Mouse (Mus musculus) liver, embryonic 14.5 days (tissue): ENCODE measurements around the gene Cd82. TPM values are rescaled to one million over a fixed set of nuclear protein-coding genes. Genes with fewer than 3 reads are reported as not detected.

Experiments
- ATAC-seq: fragments of 200-750 bp; cut with Nextera tagmentation; 2 replicates; pipeline ENCODE4 v1.8.0; 2017; ENCODE audit warnings: moderate number of reproducible peaks, mild to moderate bottlenecking, moderate library complexity; ENCODE audit not compliant: insufficient read depth
- DNase-seq, 3 experiments: peaks; one replicate each; pipeline ENCODE4 v3.0.0-alpha.2; 2012 to 2013; ENCODE audit warnings: low read depth in 3 of 3, low spot score in 3 of 3
- H3K27ac ChIP-seq: fragments of 300-500 bp; sonication (generic); 2 replicates; pipeline ENCODE4 v1.5.1; 2014; ENCODE audit warnings: moderate library complexity, mild to moderate bottlenecking, control low read depth, inconsistent platforms
- H3K27me3 ChIP-seq: fragments of 300-500 bp; sonication (generic); 2 replicates; pipeline ENCODE4 v1.6.1; 2014; ENCODE audit warnings: mild to moderate bottlenecking, low read length, moderate library complexity; ENCODE audit not compliant: control insufficient read depth, insufficient read depth
- H3K36me3 ChIP-seq: fragments of 300-500 bp; sonication (generic); replicated peaks from 2 replicates; pipeline ENCODE4 v1.6.1; 2014; ENCODE audit warnings: low read depth; ENCODE audit not compliant: control insufficient read depth, insufficient read depth
- H3K4me1 ChIP-seq, 2 experiments: fragments of 200-500 bp in 1 of 2; fragments of 300-500 bp in 1 of 2; sonication (generic) in 1 of 2; replicated peaks; 2 replicates each; pipeline ENCODE4 v1.6.1; 2012 to 2014; ENCODE audit warnings: antibody characterized with exemption in 1 of 2, inconsistent platforms in 1 of 2, low read length in 1 of 2; ENCODE audit not compliant: control insufficient read depth in 2 of 2, insufficient read depth in 2 of 2
- H3K4me2 ChIP-seq: fragments of 300-500 bp; sonication (generic); 2 replicates; pipeline ENCODE4 v1.6.1; 2014; ENCODE audit warnings: low read depth, mild to moderate bottlenecking, control low read depth, moderate library complexity
- H3K4me3 ChIP-seq, 2 experiments: fragments of 200-500 bp in 1 of 2; fragments of 300-500 bp in 1 of 2; sonication (generic) in 1 of 2; 2 replicates each; pipeline ENCODE4 v1.5.1; 2012 to 2014; ENCODE audit warnings: low read depth in 2 of 2, low read length in 2 of 2, mild to moderate bottlenecking in 2 of 2, control low read depth in 1 of 2, inconsistent platforms in 1 of 2, moderate library complexity in 1 of 2; ENCODE audit not compliant: insufficient read depth in 1 of 2
- H3K9ac ChIP-seq: fragments of 300-500 bp; sonication (generic); replicated peaks from 2 replicates; pipeline ENCODE4 v1.6.1; 2014; ENCODE audit warnings: mild to moderate bottlenecking, control low read depth, moderate library complexity
- H3K9me3 ChIP-seq: fragments of 300-500 bp; sonication (generic); 2 replicates; pipeline ENCODE4 v1.6.1; 2016; ENCODE audit warnings: low read length, mixed read lengths; ENCODE audit not compliant: control insufficient read depth
- CTCF ChIP-seq: IDR thresholded peaks from 2 replicates; pipeline ENCODE4 v1.5.1; 2016; ENCODE audit warnings: antibody characterized with exemption, low read depth, control low read depth
- EP300 ChIP-seq: IDR thresholded peaks from 2 replicates; pipeline ENCODE4 v1.6.1; 2016; ENCODE audit warnings: antibody characterized with exemption, low read depth
- WGBS: fragments of 180-500 bp; shearing (Covaris S2); extraction: QIAGEN DNeasy Blood & Tissue Kit; methylation state at CpG from one replicate; pipeline ENCODE4 v1.1.7; 2014; ENCODE audit not compliant: insufficient replicate concordance; 5-methylcytosine and 5-hydroxymethylcytosine counted together
- microRNA-seq: library from miRNA; unstranded; fragments of <30 nt; microRNA quantifications from one replicate; pipeline ENCODE4, GENCODE M21; 2016
- polyA plus RNA-seq, 2 experiments: library from polyadenylated mRNA; depleted of rRNA in 1 of 2; stranded (reverse) in 1 of 2; unstranded in 1 of 2; fragments of >200 nt; fragmentation: Nextera tagmentation in 1 of 2; extraction: Ambion mirVana in 1 of 2; gene quantifications; 2 replicates each; pipeline versions ENCODE4 v1.2.1 to v1.2.3; 2012 to 2014

The Cd82 gene
- polyA plus RNA-seq, 2 experiments: 58.6 to 72.2 TPM

DNA sequence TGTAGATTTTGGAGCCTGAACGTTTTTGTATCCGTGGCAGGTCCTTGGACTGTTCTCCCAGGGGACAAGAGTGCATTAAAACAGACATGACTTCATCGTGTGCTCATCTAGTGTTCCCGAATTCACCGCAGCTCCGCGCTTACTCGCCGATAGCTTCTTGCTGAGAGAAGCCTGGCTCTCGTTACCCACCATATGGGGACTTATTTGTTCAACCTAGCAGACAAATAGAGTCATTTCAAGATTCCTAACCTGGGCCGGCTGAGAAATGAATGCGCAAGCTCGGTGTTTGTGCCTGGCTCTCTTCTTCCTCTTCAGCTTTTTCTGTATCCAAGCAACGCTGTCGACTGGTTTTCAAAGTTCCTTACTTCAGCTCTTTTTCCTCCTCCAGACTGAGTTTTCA, 85.1 kb downstream of the Cd82 start:
- H3K4me1 ChIP-seq: no peaks in the 10 kb centered on the region; a peak in 1 of 4 replicates
- WGBS: 64% methylated on average over 15 of the region's 15 CpGs
- no peak for TF ChIP-seq EP300
- no peak for TF ChIP-seq CTCF
- H3K4me2 ChIP-seq: no peak overlapping the region
- H3K27me3 ChIP-seq: no peaks in the 10 kb centered on the region
- H3K4me3 ChIP-seq: no peak overlapping the region
- DNase-seq: no peak
- no peaks in the 10 kb centered on the region for H3K9me3 ChIP-seq
- no peak overlapping the region for H3K9ac ChIP-seq
- ATAC-seq: no peak
- no peak overlapping the region for H3K27ac ChIP-seq
- H3K36me3 ChIP-seq: no peaks in the 10 kb centered on the region

DNA sequence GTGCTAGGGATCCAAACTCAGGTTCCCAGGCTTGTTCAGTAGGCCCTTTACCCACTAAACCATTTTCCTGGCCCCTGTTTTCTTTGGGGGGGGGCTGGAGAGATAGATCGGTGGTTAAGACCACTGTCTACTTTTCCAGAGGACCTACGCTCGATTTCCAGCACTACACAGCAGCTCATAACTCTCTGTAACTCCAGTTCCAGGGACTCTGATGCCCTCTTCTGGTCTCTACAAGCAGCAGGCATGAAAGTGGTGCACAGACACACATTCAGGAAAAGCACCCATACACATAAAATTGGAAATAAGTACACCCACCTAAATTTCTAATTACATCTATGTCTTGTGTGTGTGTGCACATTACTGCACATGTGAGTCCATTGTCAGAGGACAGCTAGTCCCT, 85.8 kb downstream of the Cd82 start:
- Histone ChIP-seq H3K27ac (no peak overlapping the region), H3K4me2 (no peak overlapping the region), H3K4me1 (no peaks in the 10 kb centered on the region; a peak in 1 of 4 replicates), H3K4me3 (no peak overlapping the region), H3K9ac (no peak overlapping the region), H3K27me3 (no peaks in the 10 kb centered on the region), H3K36me3 (no peaks in the 10 kb centered on the region), H3K9me3 (no peaks in the 10 kb centered on the region)
- TF ChIP-seq CTCF (no peak), EP300 (no peak)
- ATAC-seq: no peak
- DNase-seq: no peak
- 59% methylated on average over 3 of the region's 3 CpGs for WGBS

DNA sequence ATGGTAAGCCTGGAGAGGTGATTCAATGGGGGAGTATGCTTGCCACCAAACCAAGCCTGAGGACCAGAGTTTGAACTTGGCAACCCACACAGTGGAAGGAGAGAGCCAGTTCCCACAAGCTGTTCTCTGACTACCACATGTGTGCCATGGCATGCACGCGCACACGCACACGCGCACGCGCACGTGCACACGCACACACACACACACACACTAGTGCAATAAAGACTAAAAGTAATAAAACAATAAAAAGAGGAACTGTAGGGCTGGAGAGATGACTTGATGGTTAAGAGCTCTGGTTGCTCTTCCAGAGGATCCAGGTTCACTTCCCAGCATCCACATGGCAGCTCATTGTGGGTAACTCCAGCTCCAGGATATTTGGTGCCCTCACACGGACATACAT, 90.1 kb downstream of the Cd82 start:
- H3K27me3 ChIP-seq: no peaks in the 10 kb centered on the region
- no peak for TF ChIP-seq EP300
- TF ChIP-seq CTCF: no peak
- no peaks in the 10 kb centered on the region; a peak in 1 of 4 replicates for H3K4me1 ChIP-seq
- H3K9me3 ChIP-seq: no peaks in the 10 kb centered on the region
- DNase-seq (no peak), ATAC-seq (no peak)
- H3K27ac ChIP-seq: no peak overlapping the region
- 81% methylated on average over 10 of the region's 10 CpGs for WGBS
- H3K9ac ChIP-seq: no peak overlapping the region
- H3K4me2 ChIP-seq: no peak overlapping the region
- no peaks in the 10 kb centered on the region for H3K36me3 ChIP-seq
- no peak overlapping the region for H3K4me3 ChIP-seq

DNA sequence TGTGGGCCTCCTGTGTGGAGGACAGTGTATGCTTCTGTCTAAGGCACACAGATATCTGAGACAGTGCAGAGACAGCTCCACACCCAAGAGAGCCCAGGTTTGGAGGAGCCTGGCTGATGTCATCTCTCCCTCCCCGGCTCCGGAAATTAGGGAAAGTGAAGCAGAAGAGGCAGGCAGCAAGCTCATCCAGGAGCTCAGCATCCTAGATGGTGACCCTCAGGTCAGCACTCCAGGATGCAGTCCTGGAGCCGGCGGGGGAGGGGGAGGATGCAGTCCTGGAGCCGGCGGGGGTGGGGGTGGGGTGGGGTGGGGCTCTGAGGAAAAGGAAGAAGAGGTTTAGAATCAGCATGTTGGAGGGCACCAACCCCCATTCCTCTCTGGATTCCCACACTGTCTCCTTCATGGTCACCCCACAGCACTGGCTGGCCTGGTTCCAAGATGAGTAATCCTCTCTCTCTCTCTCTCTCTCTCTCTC, 90.8 kb downstream of the Cd82 start:
- DNase-seq (no peak), ATAC-seq (no peak)
- Histone ChIP-seq H3K36me3 (no peaks in the 10 kb centered on the region), H3K27me3 (no peaks in the 10 kb centered on the region), H3K9me3 (no peaks in the 10 kb centered on the region), H3K4me3 (no peak overlapping the region), H3K27ac (no peak overlapping the region), H3K4me1 (no peaks in the 10 kb centered on the region; a peak in 1 of 4 replicates), H3K4me2 (no peak overlapping the region), H3K9ac (no peak overlapping the region)
- TF ChIP-seq CTCF (no peak), EP300 (no peak)
- 15% methylated on average over 5 of the region's 6 CpGs for WGBS

Small RNAs within 50 kb of the gene (microRNA-seq; reads per million reads assigned to microRNA genes)
- gene Mir7001: not detected

Other genes starting within 250 kb of the Cd82 start
- 2.2 and 2.5 TPM in 2 replicates for gene Tspan18, start 128.6 kb downstream of the Cd82 start, polyA plus RNA-seq (2012; rRNA removed)
- 2.3 and 3.9 TPM in 2 replicates for gene Tspan18, start 128.6 kb downstream of the Cd82 start, polyA plus RNA-seq (2014; fragmentation: Nextera tagmentation; extraction: Ambion mirVana)
- gene Gm10803, start 97.4 kb upstream of the Cd82 start, polyA plus RNA-seq (2012; rRNA removed): not detected in 2 replicates
- gene Gm10803, start 97.4 kb upstream of the Cd82 start, polyA plus RNA-seq (2014; fragmentation: Nextera tagmentation; extraction: Ambion mirVana): not detected in 2 replicates
- 0.02 and 0.03 TPM in 2 replicates for gene Alx4, start 179.2 kb upstream of the Cd82 start, polyA plus RNA-seq (2012; rRNA removed)
- not detected in 2 replicates for gene Alx4, start 179.2 kb upstream of the Cd82 start, polyA plus RNA-seq (2014; fragmentation: Nextera tagmentation; extraction: Ambion mirVana)